Mouse (Mus musculus) liver, embryonic 11.5 days (tissue): ENCODE data around the gene Rinl. TPM values are rescaled to one million over a fixed set of nuclear protein-coding genes. Genes with fewer than 3 reads are reported as not detected.
A peak's percentile ranks its signal among the peaks of the same experiment; 100 is the strongest.

ENCODE experiments used
- ATAC-seq: fragments of 200-750 bp; cut with Nextera tagmentation; replicated peaks from 2 replicates; pipeline ENCODE4 v1.8.0; 2017; ENCODE audit warnings: moderate number of reproducible peaks, mild to moderate bottlenecking, moderate TSS enrichment, moderate library complexity; ENCODE audit not compliant: low FRiP score
- DNase-seq: peaks from one replicate; pipeline ENCODE4 v3.0.0-alpha.2; 2017; ENCODE audit warnings: low spot score
- H3K27ac ChIP-seq: fragments of 300-500 bp; sonication (generic); 2 replicates; pipeline ENCODE4 v1.5.1; 2014; ENCODE audit warnings: mild to moderate bottlenecking, low read depth, low read length, control low read depth
- H3K27me3 ChIP-seq: fragments of 300-500 bp; sonication (generic); replicated peaks from 2 replicates; pipeline ENCODE4 v1.6.1; 2014; ENCODE audit warnings: low read length, mixed read lengths; ENCODE audit not compliant: control insufficient read depth, insufficient read depth
- H3K36me3 ChIP-seq: fragments of 300-500 bp; sonication (generic); 2 replicates; pipeline ENCODE4 v1.6.1; 2014; ENCODE audit warnings: mild to moderate bottlenecking, low read length, moderate library complexity, mixed read lengths; ENCODE audit not compliant: control insufficient read depth, insufficient read depth
- H3K4me1 ChIP-seq: fragments of 300-500 bp; sonication (generic); replicated peaks from 2 replicates; pipeline ENCODE4 v1.6.1; 2014; ENCODE audit warnings: low read length, mixed read lengths; ENCODE audit not compliant: control insufficient read depth, insufficient read depth
- H3K4me2 ChIP-seq: fragments of 300-500 bp; sonication (generic); 2 replicates; pipeline ENCODE4 v1.6.1; 2014; ENCODE audit warnings: mild to moderate bottlenecking, control low read depth, moderate library complexity
- H3K4me3 ChIP-seq: fragments of 300-500 bp; sonication (generic); 2 replicates; pipeline ENCODE4 v1.5.1; 2014; ENCODE audit warnings: low read depth, low read length, control low read depth
- H3K9ac ChIP-seq: fragments of 300-500 bp; sonication (generic); 2 replicates; pipeline ENCODE4 v1.6.1; 2014; ENCODE audit warnings: low read depth, low read length, control low read depth
- H3K9me3 ChIP-seq: fragments of 300-500 bp; sonication (generic); 2 replicates; pipeline ENCODE4 v1.6.1; 2016; ENCODE audit warnings: low read length, inconsistent platforms, mixed read lengths; ENCODE audit not compliant: control insufficient read depth
- WGBS: fragments of 180-500 bp; shearing (Covaris S2); extraction: QIAGEN DNeasy Blood & Tissue Kit; methylation state at CpG from one replicate; pipeline ENCODE4 v1.1.7; 2014; 5-methylcytosine and 5-hydroxymethylcytosine counted together
- polyA plus RNA-seq: library from polyadenylated mRNA; unstranded; fragments of >200 nt; fragmentation: Nextera tagmentation; extraction: Ambion mirVana; gene quantifications from 2 replicates; pipeline ENCODE4 v1.2.1, GENCODE M21; 2014

Gene Rinl
- polyA plus RNA-seq: 21.7 and 23.1 TPM in 2 replicates

- H3K4me2 ChIP-seq: no peak within 1 kb of the TSS; the same call in 1 of the 2 replicates
- no peaks in the 10 kb centered on the region for H3K27me3 ChIP-seq
- H3K36me3 ChIP-seq: 0 out of 2 replicates have a peak, but pooled peaks cover 2% of the 10 kb centered on the region
- ATAC-seq (no peak), DNase-seq (no peak)
- H3K4me3 ChIP-seq: no peak within 1 kb of the TSS
- H3K9ac ChIP-seq: no peak within 1 kb of the TSS
- peaks cover 7% of the 10 kb centered on the region for H3K4me1 ChIP-seq
- no peak within 1 kb of the TSS for H3K27ac ChIP-seq
- 56% methylated on average over 5 of the region's 5 CpGs for WGBS
- no peaks in the 10 kb centered on the region for H3K9me3 ChIP-seq
Measured at GRCm38 (mm10) chr7:28788307-28789195, at the start of gene Rinl. Gene Rinl (plus strand): TSS chr7:28788969.

DNA sequence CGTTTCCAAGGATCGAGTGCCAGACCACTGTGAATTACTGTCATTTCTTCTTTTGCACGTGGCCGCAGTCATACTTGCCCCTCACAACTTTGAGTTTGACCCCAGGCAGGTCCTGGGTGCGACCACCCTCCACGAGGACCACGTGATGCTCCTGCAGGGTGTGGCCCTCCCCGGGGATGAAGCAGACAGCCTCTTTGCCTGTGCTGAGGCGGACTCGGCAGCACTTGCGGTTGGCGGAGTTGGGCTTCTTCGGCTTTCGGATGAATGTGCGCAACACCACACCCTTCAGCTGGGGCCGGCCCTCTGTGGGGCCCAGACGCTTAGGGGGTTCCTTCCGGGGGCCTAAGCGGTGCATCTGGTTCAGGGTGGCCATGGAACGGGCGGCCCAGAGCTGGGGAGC, 48.9 kb upstream of the Rinl start:
- Histone ChIP-seq H3K4me1 (peaks cover 15% of the 10 kb centered on the region), H3K9me3 (no peaks in the 10 kb centered on the region), H3K9ac (no peak overlapping the region), H3K36me3 (peaks cover 25% of the 10 kb centered on the region), H3K4me2 (no peak overlapping the region), H3K27ac (no peak overlapping the region), H3K4me3 (no peak overlapping the region), H3K27me3 (no peaks in the 10 kb centered on the region)
- ATAC-seq (no peak), DNase-seq (no peak)
- WGBS: 96% methylated on average over 21 of the region's 21 CpGs

- Histone ChIP-seq H3K27ac (peak overlapping the region; percentile 20), H3K27me3 (no peaks in the 10 kb centered on the region), H3K9me3 (no peaks in the 10 kb centered on the region), H3K36me3 (peaks cover 25% of the 10 kb centered on the region), H3K4me1 (peaks cover 15% of the 10 kb centered on the region), H3K4me3 (peak overlapping the region; percentile 76), H3K4me2 (peak overlapping the region; percentile 95), H3K9ac (peak overlapping the region; percentile 77)
- WGBS: 33% methylated on average over 9 of the region's 9 CpGs
- DNase-seq (no peak), ATAC-seq (no peak)
Measured at GRCm38 (mm10) chr7:28740949-28741348, 47.8 kb upstream of the Rinl start.

DNA sequence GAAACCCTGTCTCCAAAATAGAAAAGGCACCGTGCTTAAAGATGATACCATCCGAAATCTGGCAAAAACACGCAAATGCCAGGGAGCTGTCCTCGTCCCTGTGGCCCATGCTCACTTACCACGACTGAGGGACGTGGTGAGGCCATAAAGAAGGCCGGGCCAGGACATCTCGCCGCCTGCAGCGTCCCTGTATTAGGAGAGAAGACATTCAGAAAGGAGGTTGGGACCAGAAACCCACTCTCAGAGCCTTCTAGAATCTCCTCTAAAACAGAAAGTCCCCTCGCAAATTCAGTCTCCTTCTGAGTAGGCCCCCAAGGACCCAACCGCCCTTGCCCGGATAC, 47.4 kb upstream of the Rinl start:
- peaks cover 25% of the 10 kb centered on the region for H3K36me3 ChIP-seq
- H3K4me1 ChIP-seq: peaks cover 15% of the 10 kb centered on the region
- peak; percentile 18 for ATAC-seq
- H3K27ac ChIP-seq: peak overlapping the region; percentile 20
- WGBS: 1% methylated on average over 13 of the region's 13 CpGs
- no peak for DNase-seq
- H3K9me3 ChIP-seq: no peaks in the 10 kb centered on the region
- H3K4me3 ChIP-seq: peak overlapping the region; percentile 76
- H3K27me3 ChIP-seq: no peaks in the 10 kb centered on the region
- H3K9ac ChIP-seq: peak overlapping the region; percentile 77
- H3K4me2 ChIP-seq: peak overlapping the region; percentile 95

DNA sequence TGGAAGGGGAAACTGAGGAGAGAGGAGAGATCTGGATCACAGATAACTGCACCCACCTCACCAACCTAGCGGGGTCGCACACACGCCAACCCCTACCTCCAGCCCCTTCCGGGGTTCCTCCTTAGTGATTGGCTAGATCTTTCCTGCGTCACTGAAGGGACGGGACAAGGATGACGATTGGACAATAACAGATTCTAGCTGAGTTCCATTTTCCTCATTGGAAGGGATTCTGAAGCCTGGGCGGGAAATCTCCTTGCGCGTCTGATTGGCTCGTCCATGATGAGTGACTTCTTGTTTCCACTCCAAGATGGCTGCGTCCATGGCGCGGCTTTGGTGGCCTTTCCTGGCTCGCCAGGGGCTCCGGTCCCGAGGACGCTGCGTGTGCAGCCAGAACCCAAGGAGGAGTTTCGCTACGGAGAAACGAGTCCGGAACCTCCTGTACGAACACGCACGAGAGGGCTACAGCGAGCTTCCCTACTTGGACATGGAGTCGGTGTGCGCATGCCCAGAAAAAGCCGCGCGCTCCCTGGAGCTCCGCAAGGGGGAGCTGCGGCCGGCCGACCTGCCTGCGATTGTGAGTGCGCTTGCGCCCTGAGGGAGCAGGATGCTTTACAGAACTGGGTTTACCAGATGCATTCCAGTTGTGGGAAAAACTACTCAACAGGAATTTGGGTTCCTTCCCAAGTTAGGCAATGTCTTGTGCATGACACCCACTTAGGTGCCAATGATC, 46.9 kb upstream of the Rinl start, which contains the start of the genes Mrps12 and Sars2:
Gene Mrps12, minus strand, starts transcription at position 112 of the 730 bp plus-strand sequence.
Gene Sars2, plus strand, starts transcription at position 284 of the 730 bp plus-strand sequence.
- Histone ChIP-seq H3K36me3 (peaks cover 26% of the 10 kb centered on the region), H3K27ac (peak within 1 kb of the TSS; percentile 20), H3K9me3 (no peaks in the 10 kb centered on the region), H3K27me3 (no peaks in the 10 kb centered on the region), H3K4me3 (peak within 1 kb of the TSS; percentile 76), H3K4me2 (peak within 1 kb of the TSS; percentile 95), H3K4me1 (peaks cover 15% of the 10 kb centered on the region), H3K9ac (peak within 1 kb of the TSS; percentile 77)
- DNase-seq: peak; percentile 98
- peak; percentile 97 for ATAC-seq
- under 1% methylated on average over 39 of the region's 39 CpGs for WGBS

GRCm38 (mm10) chr7:28749935-28750334, 38.8 kb upstream of the Rinl start:
- Histone ChIP-seq H3K36me3 (peaks cover 11% of the 10 kb centered on the region; the same call in 1 of the 2 replicates), H3K4me1 (no peaks in the 10 kb centered on the region), H3K27me3 (no peaks in the 10 kb centered on the region), H3K27ac (no peak overlapping the region), H3K9ac (no peak overlapping the region), H3K4me2 (no peak overlapping the region), H3K9me3 (no peaks in the 10 kb centered on the region), H3K4me3 (no peak overlapping the region)
- DNase-seq: no peak
- no peak for ATAC-seq
- 92% methylated on average over 7 of the region's 7 CpGs for WGBS

- ATAC-seq (no peak), DNase-seq (no peak)
- Histone ChIP-seq H3K4me1 (0 out of 2 replicates have a peak, but pooled peaks cover 3% of the 10 kb centered on the region), H3K36me3 (peaks cover 14% of the 10 kb centered on the region; the same call in 1 of the 2 replicates), H3K4me3 (no peak within 1 kb of the TSS), H3K9ac (no peak within 1 kb of the TSS), H3K9me3 (no peaks in the 10 kb centered on the region), H3K4me2 (peak within 1 kb of the TSS; percentile 17; the same call in 1 of the 2 replicates), H3K27ac (no peak within 1 kb of the TSS), H3K27me3 (peaks cover 16% of the 10 kb centered on the region)
- 5% methylated on average over 17 of the region's 17 CpGs for WGBS
Measured at GRCm38 (mm10) chr7:28756079-28756478, 32.7 kb upstream of the Rinl start, which contains the start of gene Ccer2. Gene Ccer2 (plus strand): TSS chr7:28756174.

DNA sequence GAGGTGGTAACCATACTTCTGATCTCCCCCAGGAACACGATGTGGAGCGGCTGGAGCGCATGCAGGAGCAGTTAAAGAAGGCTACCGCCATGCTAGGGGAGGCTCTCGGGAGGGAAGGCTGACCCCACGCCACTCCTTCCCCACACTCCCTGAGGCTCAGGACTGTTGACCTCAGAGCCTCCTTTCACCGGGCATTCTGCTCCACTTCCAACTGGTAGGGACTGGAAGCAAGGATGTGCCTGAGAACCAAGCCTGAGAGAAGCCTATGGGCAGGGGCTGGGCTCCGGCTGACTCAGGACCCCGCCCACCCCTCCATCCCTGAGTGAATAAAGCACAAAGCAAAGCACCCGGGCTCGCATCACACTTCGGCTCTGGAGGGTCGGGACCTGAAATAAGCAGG, 30.1 kb upstream of the Rinl start:
- Histone ChIP-seq H3K36me3 (peaks cover 17% of the 10 kb centered on the region), H3K4me1 (0 out of 2 replicates have a peak, but pooled peaks cover 3% of the 10 kb centered on the region), H3K4me3 (no peak overlapping the region), H3K9ac (no peak overlapping the region), H3K9me3 (no peaks in the 10 kb centered on the region), H3K4me2 (no peak overlapping the region), H3K27me3 (peaks cover 16% of the 10 kb centered on the region), H3K27ac (no peak overlapping the region)
- WGBS: 86% methylated on average over 13 of the region's 13 CpGs
- DNase-seq (no peak), ATAC-seq (no peak)
